Mouse (Mus musculus) myocyte (in vitro differentiated cells): ENCODE measurements around the gene Fez2. TPM values are rescaled to one million over a fixed set of nuclear protein-coding genes. Genes with fewer than 3 reads are reported as not detected.

Experiments used
- H3K27me3 ChIP-seq: one replicate; pipeline ENCODE4 v1.6.1; 2011; ENCODE audit not compliant: control insufficient read depth, insufficient read depth, insufficient read length
- H3K36me3 ChIP-seq: one replicate; pipeline ENCODE4 v1.6.1; 2011; ENCODE audit not compliant: control insufficient read depth, insufficient read depth
- H3K4me2 ChIP-seq: one replicate; pipeline ENCODE4 v1.6.1; 2011; ENCODE audit warnings: low read depth, control low read depth
- H3K4me3 ChIP-seq: one replicate; pipeline ENCODE4 v1.5.1; 2011; ENCODE audit warnings: mild to moderate bottlenecking, control low read depth, moderate library complexity
- H3K79me2 ChIP-seq: one replicate; pipeline ENCODE4 v1.6.1; 2011; ENCODE audit not compliant: control insufficient read depth, insufficient read depth
- H3ac ChIP-seq: one replicate; pipeline ENCODE4 v1.6.1; 2011; ENCODE audit not compliant: control insufficient read depth, insufficient read length
- CEBPB ChIP-seq: IDR thresholded peaks from 2 replicates; pipeline ENCODE4 v1.6.1; 2011; ENCODE audit warnings: mild to moderate bottlenecking, moderate library complexity; ENCODE audit not compliant: poor library complexity, insufficient read depth, severe bottlenecking
- E2F4 ChIP-seq: IDR thresholded peaks from one replicate; pipeline ENCODE4 v1.6.1; 2011; ENCODE audit warnings: mild to moderate bottlenecking, control low read depth, moderate library complexity; ENCODE audit not compliant: insufficient read depth
- MAX ChIP-seq: IDR thresholded peaks from one replicate; pipeline ENCODE4 v1.6.1; 2011; ENCODE audit warnings: low read depth, mild to moderate bottlenecking, control low read depth
- MYOD1 ChIP-seq, 3 experiments: IDR thresholded peaks; one replicate each; pipeline ENCODE4 v1.6.1; 2011; ENCODE audit warnings: control low read depth in 2 of 3, low read depth in 2 of 3, mild to moderate bottlenecking in 2 of 3, moderate library complexity in 1 of 3; ENCODE audit not compliant: insufficient read length in 2 of 3, control insufficient read depth in 1 of 3
- MYOG ChIP-seq, 3 experiments: IDR thresholded peaks; one replicate each; pipeline ENCODE4 v1.6.1; 2011; ENCODE audit warnings: control low read depth in 2 of 3, low read depth in 2 of 3, mild to moderate bottlenecking in 2 of 3; ENCODE audit not compliant: insufficient read length in 2 of 3, control insufficient read depth in 1 of 3, insufficient read depth in 1 of 3
- POLR2A ChIP-seq: IDR thresholded peaks from one replicate; pipeline ENCODE4 v1.6.1; 2011; ENCODE audit warnings: low read depth, mild to moderate bottlenecking, control low read depth, moderate library complexity; ENCODE audit not compliant: insufficient read length
- POLR2AphosphoS2 ChIP-seq: IDR thresholded peaks from one replicate; pipeline ENCODE4 v1.6.1; 2011; ENCODE audit warnings: low read depth, control low read depth; ENCODE audit not compliant: insufficient read length
- REST ChIP-seq: IDR thresholded peaks from one replicate; pipeline ENCODE4 v1.6.1; 2011; ENCODE audit warnings: mild to moderate bottlenecking, control low read depth, moderate library complexity; ENCODE audit not compliant: insufficient read depth, insufficient read length
- SRF ChIP-seq: IDR thresholded peaks from one replicate; pipeline ENCODE4 v1.6.1; 2011; ENCODE audit warnings: low read depth; ENCODE audit not compliant: control insufficient read depth, insufficient read length
- TCF12 ChIP-seq: IDR thresholded peaks from one replicate; pipeline ENCODE4 v1.6.1; 2011; ENCODE audit warnings: mild to moderate bottlenecking, control low read depth; ENCODE audit not compliant: poor library complexity, insufficient read depth, severe bottlenecking
- TCF3 ChIP-seq: IDR thresholded peaks from one replicate; pipeline ENCODE4 v1.6.1; 2011; ENCODE audit warnings: low read depth, control low read depth; ENCODE audit not compliant: insufficient read length
- USF1 ChIP-seq: IDR thresholded peaks from one replicate; pipeline ENCODE4 v1.6.1; 2011; ENCODE audit warnings: low read depth, mild to moderate bottlenecking, control low read depth, moderate library complexity
- polyA plus RNA-seq: library from polyadenylated mRNA; unstranded; fragments of >200 nt; fragmentation: generic; extraction: Trizol; gene quantifications from one replicate; pipeline ENCODE4 v1.2.1, GENCODE M21; 2012; ENCODE audit warnings: missing spikeins

Gene Fez2
- polyA plus RNA-seq, 1 experiment: 19.0 TPM

DNA sequence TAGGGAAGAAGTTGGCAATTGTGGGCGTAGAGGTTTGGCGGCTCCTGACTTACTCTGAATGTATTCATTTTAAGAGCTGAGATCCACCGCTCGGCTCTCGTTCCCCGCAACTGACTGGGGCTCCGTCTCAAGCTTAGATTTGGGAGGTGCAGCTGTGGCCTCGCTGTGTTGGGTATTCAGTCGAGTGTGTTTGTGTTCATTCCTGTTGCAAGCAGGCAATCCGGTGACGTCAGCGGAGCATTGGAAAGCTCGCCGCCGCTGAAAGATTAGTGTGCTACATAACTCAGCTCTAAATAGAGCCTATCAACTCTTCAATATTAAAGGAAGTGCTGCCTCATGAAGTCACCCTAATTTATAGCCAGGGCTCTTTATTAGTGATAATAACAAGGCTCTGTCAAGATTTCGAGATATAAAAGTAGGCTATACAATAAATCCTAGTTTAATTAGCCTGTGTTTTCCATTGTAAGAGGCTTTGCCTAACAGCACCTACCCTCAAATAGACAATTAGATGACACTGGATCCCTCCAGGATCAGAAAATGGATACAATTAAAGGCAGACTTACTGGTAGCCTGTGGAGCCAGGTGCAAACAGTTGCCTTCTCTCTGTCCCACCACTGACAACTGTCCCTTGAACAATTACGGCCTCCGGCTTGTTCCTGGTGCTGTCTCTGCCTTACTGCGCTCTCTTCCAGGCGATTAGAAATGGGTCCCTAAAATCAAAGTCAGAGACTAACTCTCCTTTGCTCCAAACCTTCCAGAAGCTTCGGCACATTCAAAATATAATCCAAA is 36.4 kb upstream of the Fez2 start:
- Histone ChIP-seq H3K4me2 (no peak overlapping the region), H3K36me3 (no peaks in the 10 kb centered on the region), H3K79me2 (no peaks in the 10 kb centered on the region), H3ac (no peak overlapping the region), H3K4me3 (no peak overlapping the region), H3K27me3 (no peaks in the 10 kb centered on the region)
- TF ChIP-seq SRF (no peak), CEBPB (no peak), MAX (no peak), REST (no peak), MYOD1 (IDR thresholded peaks at IDR 0.05; ENCODE audit: control insufficient read depth in 1 of 3, insufficient read length in 2 of 3, low read depth in 2 of 3) (no peak), POLR2A (no peak), TCF12 (no peak), USF1 (no peak), POLR2AphosphoS2 (no peak), E2F4 (no peak), MYOG (IDR thresholded peaks at IDR 0.05; ENCODE audit: control insufficient read depth in 1 of 3, insufficient read depth in 1 of 3, insufficient read length in 2 of 3, low read depth in 2 of 3) (no peak), TCF3 (no peak)

DNA sequence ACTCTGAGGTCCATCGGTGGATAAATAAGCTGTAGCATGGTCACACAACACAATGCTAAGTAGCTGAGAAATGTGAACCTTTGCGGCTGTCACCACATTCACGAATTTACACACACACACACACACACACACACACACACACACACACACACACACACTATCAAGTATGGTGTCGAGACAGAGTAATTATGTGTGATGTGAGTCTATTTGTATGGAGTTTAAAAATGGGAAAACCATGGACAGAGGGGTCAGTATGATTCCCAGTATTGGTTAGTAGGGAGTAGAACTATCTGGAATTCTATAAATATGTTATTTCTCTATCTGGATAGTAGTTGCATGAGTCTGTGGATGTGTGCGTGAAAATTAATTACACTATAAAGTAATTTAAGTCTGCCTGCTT is 35.6 kb upstream of the Fez2 start:
- Histone ChIP-seq H3K36me3 (no peaks in the 10 kb centered on the region), H3K79me2 (no peaks in the 10 kb centered on the region), H3ac (no peak overlapping the region), H3K4me2 (no peak overlapping the region), H3K27me3 (no peaks in the 10 kb centered on the region), H3K4me3 (no peak overlapping the region)
- no peak for TF ChIP-seq E2F4
- TF ChIP-seq POLR2A: no peak
- TF ChIP-seq TCF12: no peak
- no peak for TF ChIP-seq MYOD1 (IDR thresholded peaks at IDR 0.05; ENCODE audit: control insufficient read depth in 1 of 3, insufficient read length in 2 of 3, low read depth in 2 of 3)
- no peak for TF ChIP-seq MYOG (IDR thresholded peaks at IDR 0.05; ENCODE audit: control insufficient read depth in 1 of 3, insufficient read depth in 1 of 3, insufficient read length in 2 of 3, low read depth in 2 of 3)
- no peak for TF ChIP-seq REST
- TF ChIP-seq SRF: no peak
- TF ChIP-seq TCF3: no peak
- no peak for TF ChIP-seq MAX
- no peak for TF ChIP-seq POLR2AphosphoS2
- TF ChIP-seq CEBPB: no peak
- TF ChIP-seq USF1: no peak

DNA sequence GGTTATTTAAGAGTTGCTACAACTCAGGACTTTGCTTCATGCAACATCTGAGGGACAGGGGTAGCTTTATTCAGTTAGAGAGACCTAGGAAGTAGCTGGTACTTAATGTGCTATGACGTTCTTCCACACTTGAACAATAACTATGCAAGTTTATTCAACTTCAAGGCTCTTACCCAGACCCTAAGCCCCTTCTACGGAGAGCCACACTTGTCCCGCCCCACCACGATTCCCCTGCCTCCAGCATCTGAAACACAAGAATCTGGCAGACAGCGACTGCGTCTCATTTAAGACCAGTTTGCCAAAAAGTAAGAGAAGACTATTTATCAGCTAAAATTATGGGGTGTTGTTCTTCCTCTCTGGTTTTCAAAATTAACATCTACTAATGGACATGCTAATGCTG is 33.9 kb upstream of the Fez2 start:
- TF ChIP-seq TCF12: no peak
- TF ChIP-seq MYOG (IDR thresholded peaks at IDR 0.05; ENCODE audit: control insufficient read depth in 1 of 3, insufficient read depth in 1 of 3, insufficient read length in 2 of 3, low read depth in 2 of 3): no peak
- TF ChIP-seq REST: no peak
- TF ChIP-seq POLR2AphosphoS2: no peak
- TF ChIP-seq MAX: no peak
- no peak for TF ChIP-seq CEBPB
- no peak for TF ChIP-seq SRF
- TF ChIP-seq POLR2A: no peak
- TF ChIP-seq E2F4: no peak
- TF ChIP-seq USF1: no peak
- TF ChIP-seq MYOD1 (IDR thresholded peaks at IDR 0.05; ENCODE audit: control insufficient read depth in 1 of 3, insufficient read length in 2 of 3, low read depth in 2 of 3): no peak
- no peak for TF ChIP-seq TCF3
- Histone ChIP-seq H3K79me2 (no peaks in the 10 kb centered on the region), H3ac (no peak overlapping the region)

DNA sequence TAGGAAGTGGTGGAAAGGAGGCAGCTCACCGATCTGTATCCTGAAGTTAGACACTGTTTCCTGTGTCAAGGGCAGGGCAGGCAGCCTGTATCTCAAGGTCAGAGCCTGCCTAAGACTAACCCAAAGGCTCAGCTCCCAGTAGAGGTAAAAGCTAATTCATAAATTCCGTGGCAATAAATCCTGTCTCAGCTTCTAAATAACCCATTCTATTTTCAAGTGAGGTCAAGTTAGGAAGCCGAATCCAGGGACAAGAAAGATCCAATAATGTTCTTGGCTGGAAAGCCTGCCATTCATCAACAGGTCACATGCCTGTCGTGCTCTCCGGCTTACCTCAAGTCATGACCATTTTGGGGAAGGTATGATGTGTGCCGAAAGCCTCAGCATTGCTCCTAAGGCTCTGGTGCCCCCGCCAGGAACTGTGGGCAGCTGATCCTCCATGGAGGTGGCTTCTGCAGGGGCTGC is 33.4 kb upstream of the Fez2 start:
- Histone ChIP-seq H3ac (no peak overlapping the region), H3K36me3 (no peaks in the 10 kb centered on the region), H3K27me3 (no peaks in the 10 kb centered on the region), H3K79me2 (no peaks in the 10 kb centered on the region), H3K4me3 (no peak overlapping the region), H3K4me2 (no peak overlapping the region)
- TF ChIP-seq MYOD1 (IDR thresholded peaks at IDR 0.05; ENCODE audit: control insufficient read depth in 1 of 3, insufficient read length in 2 of 3, low read depth in 2 of 3) (no peak), TCF3 (no peak)

More for the DNA sequence above, 33.9 kb upstream of the Fez2 start:
- Histone ChIP-seq H3K4me2 (no peak overlapping the region), H3K36me3 (no peaks in the 10 kb centered on the region), H3K4me3 (no peak overlapping the region), H3K27me3 (no peaks in the 10 kb centered on the region)

DNA sequence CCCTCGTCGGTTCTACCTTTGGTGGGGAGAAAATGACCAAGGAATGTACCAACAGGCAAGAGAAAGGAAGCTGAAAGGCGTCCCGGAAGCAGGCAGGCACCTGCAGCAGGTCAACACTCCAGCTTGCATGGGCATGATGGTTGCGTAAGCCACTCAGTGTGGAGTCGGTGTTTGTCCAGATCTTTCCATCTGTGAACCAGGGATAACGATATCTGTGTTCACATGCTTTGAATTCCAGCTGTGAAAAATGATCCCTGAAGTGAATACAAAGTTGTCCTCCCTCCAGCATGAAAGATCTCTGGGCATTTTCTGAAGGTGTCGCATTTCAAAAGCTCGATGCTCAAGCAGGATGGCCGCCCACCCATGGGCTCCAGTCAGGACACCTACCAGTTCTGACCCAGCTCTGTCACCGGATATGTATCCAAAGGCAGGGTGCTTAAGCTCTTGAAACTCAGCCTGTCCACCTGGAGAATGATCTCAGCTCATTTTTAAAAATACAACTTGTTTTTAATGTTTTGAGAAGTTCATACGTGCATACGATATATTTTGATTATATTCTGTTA is 31.8 kb upstream of the Fez2 start:
- no peak overlapping the region for H3K4me3 ChIP-seq
- H3K79me2 ChIP-seq: no peaks in the 10 kb centered on the region
- H3K27me3 ChIP-seq: no peaks in the 10 kb centered on the region
- no peaks in the 10 kb centered on the region for H3K36me3 ChIP-seq
- no peak overlapping the region for H3K4me2 ChIP-seq
- TF ChIP-seq MYOG (IDR thresholded peaks at IDR 0.05; ENCODE audit: control insufficient read depth in 1 of 3, insufficient read depth in 1 of 3, insufficient read length in 2 of 3, low read depth in 2 of 3) (no peak), SRF (no peak)
- no peak overlapping the region for H3ac ChIP-seq
